Mouse (Mus musculus) spleen, adult 2 months (tissue): ENCODE results near the gene Trappc2l. TPM values are rescaled to one million over a fixed set of nuclear protein-coding genes. Genes with fewer than 3 reads are reported as not detected.

Experiments used
- DNase-seq, 2 experiments: peaks; one replicate each; pipeline versions ENCODE4 v3.0.0 to v3.0.0-alpha.2; 2012 to 2021; ENCODE audit warnings: low spot score in 2 of 2, low read depth in 1 of 2
- H3K27ac ChIP-seq: fragments of 200-500 bp; 2 replicates; pipeline ENCODE4 v1.5.1; 2012; ENCODE audit warnings: low read length, inconsistent platforms; ENCODE audit not compliant: insufficient read depth
- H3K27me3 ChIP-seq: fragments of 200-500 bp; 2 replicates; pipeline ENCODE4 v1.6.1; 2012; ENCODE audit warnings: mild to moderate bottlenecking, moderate library complexity, low read length, inconsistent platforms; ENCODE audit not compliant: control insufficient read depth, insufficient read depth
- H3K36me3 ChIP-seq: fragments of 200-500 bp; 2 replicates; pipeline ENCODE4 v1.6.1; 2012; ENCODE audit warnings: mild to moderate bottlenecking, low read length, inconsistent platforms; ENCODE audit not compliant: control insufficient read depth, insufficient read depth
- H3K4me1 ChIP-seq: fragments of 200-500 bp; 2 replicates; pipeline ENCODE4 v1.6.1; 2011; ENCODE audit warnings: inconsistent platforms; ENCODE audit not compliant: control insufficient read depth, insufficient read depth, insufficient read length
- H3K4me3 ChIP-seq: fragments of 200-500 bp; 2 replicates; pipeline ENCODE4 v1.5.1; 2011; ENCODE audit warnings: mild to moderate bottlenecking, inconsistent platforms; ENCODE audit not compliant: insufficient read depth, insufficient read length; ENCODE audit errors: extremely low read depth
- CTCF ChIP-seq: fragments of 200-500 bp; IDR thresholded peaks from 2 replicates; pipeline ENCODE4 v1.5.1; 2011; ENCODE audit warnings: mild to moderate bottlenecking, inconsistent platforms; ENCODE audit not compliant: insufficient read depth, insufficient read length, insufficient replicate concordance; ENCODE audit errors: extremely low read depth
- POLR2A ChIP-seq: fragments of 200-500 bp; IDR thresholded peaks from 2 replicates; pipeline ENCODE4 v1.6.1; 2011; ENCODE audit warnings: low read depth, low read length, inconsistent platforms
- WGBS: fragments of 180-500 bp; shearing (Covaris S2); methylation state at CpG from one replicate; pipeline ENCODE4 v1.1.7; 2018; 5-methylcytosine and 5-hydroxymethylcytosine counted together
- polyA plus RNA-seq: library from polyadenylated mRNA; depleted of rRNA; stranded (reverse); fragments of >200 nt; gene quantifications from 2 replicates; pipeline ENCODE4 v1.2.3, GENCODE M21; 2012

The Trappc2l gene
- polyA plus RNA-seq, 1 experiment: 133 TPM

GRCm38 (mm10) chr8:122593783-122594507 is 17.5 kb upstream of the Trappc2l start:
- DNase-seq: no peak
- 92% methylated on average over 19 of the region's 19 CpGs for WGBS
- Histone ChIP-seq H3K36me3 (peaks cover 17% of the 10 kb centered on the region), H3K27ac (no peak overlapping the region), H3K4me1 (no peaks in the 10 kb centered on the region), H3K27me3 (no peaks in the 10 kb centered on the region), H3K4me3 (no peak overlapping the region)
- no peak for TF ChIP-seq CTCF
- no peak for TF ChIP-seq POLR2A

- Histone ChIP-seq H3K4me3 (no peak overlapping the region), H3K36me3 (peaks cover 16% of the 10 kb centered on the region), H3K27me3 (no peaks in the 10 kb centered on the region), H3K27ac (0 out of 2 replicates have a peak overlapping the region, but pooled peaks have one; percentile 16), H3K4me1 (no peaks in the 10 kb centered on the region)
- TF ChIP-seq POLR2A (no peak), CTCF (no peak)
- WGBS: 32% methylated on average over 4 of the region's 4 CpGs
- no peak for DNase-seq
These were observed 15.4 kb upstream of the Trappc2l start for GRCm38 (mm10) chr8:122596031-122596430.

- no peak for DNase-seq
- 93% methylated on average over 9 of the region's 9 CpGs for WGBS
- Histone ChIP-seq H3K27ac (no peak overlapping the region), H3K36me3 (peaks cover 9% of the 10 kb centered on the region), H3K27me3 (no peaks in the 10 kb centered on the region), H3K4me1 (peaks cover 5% of the 10 kb centered on the region; the same call in 1 of the 2 replicates), H3K4me3 (no peak overlapping the region)
- TF ChIP-seq POLR2A (no peak), CTCF (no peak)
These were observed 10.8 kb upstream of the Trappc2l start for GRCm38 (mm10) chr8:122600666-122601065.

- DNase-seq: no peak
- Histone ChIP-seq H3K27me3 (no peaks in the 10 kb centered on the region), H3K4me3 (no peak overlapping the region), H3K36me3 (peaks cover 2% of the 10 kb centered on the region), H3K4me1 (peaks cover 5% of the 10 kb centered on the region; the same call in 1 of the 2 replicates), H3K27ac (peak overlapping the region; percentile 81)
- 43% methylated on average over 1 of the region's 1 CpGs for WGBS
- TF ChIP-seq POLR2A (no peak), CTCF (no peak)
These were observed 6.8 kb upstream of the Trappc2l start for GRCm38 (mm10) chr8:122604640-122605039.

- TF ChIP-seq POLR2A (no peak), CTCF (no peak)
- Histone ChIP-seq H3K4me3 (no peak overlapping the region), H3K27ac (peak overlapping the region; percentile 81), H3K36me3 (peaks cover 2% of the 10 kb centered on the region), H3K4me1 (peaks cover 5% of the 10 kb centered on the region; the same call in 1 of the 2 replicates), H3K27me3 (no peaks in the 10 kb centered on the region)
- DNase-seq: peak in 1 of 2 experiments; percentile 23
- 38% methylated on average over 4 of the region's 4 CpGs for WGBS
These were observed 6.1 kb upstream of the Trappc2l start for GRCm38 (mm10) chr8:122605367-122605766.

GRCm38 (mm10) chr8:122606810-122607209 is 4.6 kb upstream of the Trappc2l start:
- DNase-seq: no peak
- H3K4me1 ChIP-seq: peaks cover 5% of the 10 kb centered on the region; the same call in 1 of the 2 replicates
- H3K36me3 ChIP-seq: peaks cover 2% of the 10 kb centered on the region
- WGBS: 77% methylated on average over 11 of the region's 12 CpGs
- H3K27me3 ChIP-seq: no peaks in the 10 kb centered on the region
- no peak overlapping the region for H3K27ac ChIP-seq
- no peak overlapping the region for H3K4me3 ChIP-seq
- TF ChIP-seq POLR2A: no peak
- TF ChIP-seq CTCF: no peak

GRCm38 (mm10) chr8:122610209-122610608 is 1.2 kb upstream of the Trappc2l start:
- TF ChIP-seq CTCF (no peak), POLR2A (no peak)
- Histone ChIP-seq H3K27me3 (no peaks in the 10 kb centered on the region), H3K27ac (no peak overlapping the region), H3K36me3 (peaks cover 2% of the 10 kb centered on the region; the same call in 1 of the 2 replicates), H3K4me3 (no peak overlapping the region), H3K4me1 (peaks cover 6% of the 10 kb centered on the region; the same call in 1 of the 2 replicates)
- 61% methylated on average over 4 of the region's 4 CpGs for WGBS
- no peak for DNase-seq
